ENCODE assay signal across 8 mouse cellular contexts in the genomic region with DNA sequence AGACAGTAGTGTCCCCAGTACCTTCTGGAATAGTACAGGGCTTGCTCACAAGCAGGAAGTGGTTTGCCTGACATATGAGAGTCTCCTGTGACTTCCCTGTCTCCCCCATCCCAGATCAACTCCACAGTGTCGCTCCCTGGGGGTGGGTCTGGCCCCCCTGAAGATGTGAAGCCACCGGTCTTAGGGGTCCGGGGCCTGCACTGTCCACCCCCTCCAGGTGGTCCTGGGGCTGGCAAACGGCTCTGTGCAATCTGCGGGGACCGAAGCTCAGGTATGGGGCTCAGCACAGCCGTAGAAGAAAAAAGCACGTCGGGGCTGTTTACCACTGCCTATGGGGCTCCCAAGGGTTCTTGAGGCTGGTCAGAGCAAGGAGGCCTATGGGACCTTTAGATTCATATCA. TPM values are rescaled to one million over a fixed set of nuclear protein-coding genes. Genes with fewer than 3 reads are reported as not detected.
DNase-seq lines count a peak whose midpoint lies in the region; ATAC-seq and TF ChIP-seq lines count a peak whose summit lies in the region.

No protein-coding gene starts in this region.

- peaks cover 25% of the 10 kb centered on the region for H3K36me3 ChIP-seq in neural tube, embryonic 11.5 days (ENCODE audit: control insufficient read depth, insufficient read depth, low read length)
- peaks cover 57% of the 10 kb centered on the region for H3K36me3 ChIP-seq in heart, postnatal 0 days (replicated peaks; ENCODE audit: control insufficient read depth, insufficient read depth, low read length)
- H3K36me3 ChIP-seq in midbrain, embryonic 15.5 days (replicated peaks) = peaks cover 32% of the 10 kb centered on the region
- peaks cover 23% of the 10 kb centered on the region for H3K36me3 ChIP-seq in lung, postnatal 0 days (ENCODE audit: insufficient read depth, low read length)

- 93% methylated on average over 9 of the region's 9 CpGs for WGBS in neural tube, embryonic 11.5 days
- WGBS in heart, postnatal 0 days = 91% methylated on average over 9 of the region's 9 CpGs
- 93% methylated on average over 9 of the region's 9 CpGs for WGBS in midbrain, embryonic 15.5 days
- 91% methylated on average over 9 of the region's 9 CpGs for WGBS in lung, postnatal 0 days

- intact Hi-C loops in gastrocnemius, adult 2 months (cut with DNase I) = loop anchor here (5.0 kb wide), 1 partner anchor 89 kb away; a partner anchor contains a TSS

- H3K4me2 ChIP-seq in neural tube, embryonic 11.5 days (ENCODE audit: low read depth) = no peak overlapping the region
- H3K4me2 ChIP-seq in heart, postnatal 0 days (ENCODE audit: low read depth, low read length) = no peak overlapping the region
- H3K4me2 ChIP-seq in midbrain, embryonic 15.5 days = peak overlapping the region; percentile 80
- no peak overlapping the region; the same call in 1 of the 2 replicates for H3K4me2 ChIP-seq in lung, postnatal 0 days (replicated peaks; ENCODE audit: low read depth, low read length)

- ATAC-seq in neural tube, embryonic 11.5 days (ENCODE audit: insufficient read depth, low FRiP score, low TSS enrichment) = no peak
- ATAC-seq in heart, postnatal 0 days (ENCODE audit: insufficient read depth, low read depth) = no peak
- no peak for ATAC-seq in midbrain, embryonic 15.5 days (replicated peaks)
- ATAC-seq in lung, postnatal 0 days = no peak

- TF ChIP-seq EP300 in heart, postnatal 0 days (IDR thresholded peaks at IDR 0.05; ENCODE audit: low read depth) = no peak
- TF ChIP-seq EP300 in lung, postnatal 0 days (IDR thresholded peaks at IDR 0.05) = no peak

- no peaks in the 10 kb centered on the region for H3K27me3 ChIP-seq in neural tube, embryonic 11.5 days (ENCODE audit: control insufficient read depth, insufficient read depth, low read length)
- 0 out of 2 replicates have a peak, but pooled peaks cover 3% of the 10 kb centered on the region for H3K27me3 ChIP-seq in heart, postnatal 0 days (ENCODE audit: control insufficient read depth, insufficient read depth, low read length)
- no peaks in the 10 kb centered on the region for H3K27me3 ChIP-seq in midbrain, embryonic 15.5 days (replicated peaks)
- H3K27me3 ChIP-seq in lung, postnatal 0 days (replicated peaks; ENCODE audit: insufficient read depth, low read length) = no peaks in the 10 kb centered on the region

- H3K9me3 ChIP-seq in neural tube, embryonic 11.5 days (ENCODE audit: control insufficient read depth, low read length) = no peaks in the 10 kb centered on the region; the same call in 1 of the 2 replicates
- H3K9me3 ChIP-seq in heart, postnatal 0 days (replicated peaks; ENCODE audit: control insufficient read depth, low read length) = no peaks in the 10 kb centered on the region
- no peaks in the 10 kb centered on the region for H3K9me3 ChIP-seq in midbrain, embryonic 15.5 days
- no peaks in the 10 kb centered on the region for H3K9me3 ChIP-seq in lung, postnatal 0 days (ENCODE audit: low read length)

- TF ChIP-seq CTCF in gastrocnemius, adult 2 months (IDR thresholded peaks at IDR 0.05) = no peak
- no peak for TF ChIP-seq CTCF in heart, postnatal 0 days (IDR thresholded peaks at IDR 0.05; ENCODE audit: low read depth)
- TF ChIP-seq CTCF in lung, postnatal 0 days (IDR thresholded peaks at IDR 0.05) = no peak

- peak overlapping the region; percentile 100 for H3K27ac ChIP-seq in gastrocnemius, adult 2 months
- H3K27ac ChIP-seq in neural tube, embryonic 11.5 days (ENCODE audit: low read depth, low read length) = no peak overlapping the region
- H3K27ac ChIP-seq in heart, postnatal 0 days (ENCODE audit: low read depth) = peak overlapping the region; percentile 43
- H3K27ac ChIP-seq in midbrain, embryonic 15.5 days = no peak overlapping the region
- no peak overlapping the region for H3K27ac ChIP-seq in lung, postnatal 0 days (ENCODE audit: low read length)

- H3K4me1 ChIP-seq in neural tube, embryonic 11.5 days (ENCODE audit: control insufficient read depth, insufficient read depth, low read length) = peaks cover 33% of the 10 kb centered on the region
- peaks cover 23% of the 10 kb centered on the region for H3K4me1 ChIP-seq in heart, postnatal 0 days (ENCODE audit: control insufficient read depth, insufficient read depth)
- H3K4me1 ChIP-seq in midbrain, embryonic 15.5 days = peaks cover 50% of the 10 kb centered on the region
- peaks cover 31% of the 10 kb centered on the region for H3K4me1 ChIP-seq in lung, postnatal 0 days (ENCODE audit: insufficient read depth, low read depth, low read length)

- DNase-seq in gastrocnemius, adult 2 months = no peak
- no peak for DNase-seq in gastrocnemius, adult 18-20 months (ENCODE audit: low spot score)
- DNase-seq in neural tube, embryonic 11.5 days (ENCODE audit: low spot score) = peak; percentile 6
- no peak for DNase-seq in neural tube, embryonic 10.5 days (ENCODE audit: extremely low spot score, low spot score)
- DNase-seq in heart, postnatal 0 days (ENCODE audit: low spot score) = no peak
- no peak for DNase-seq in spleen, postnatal 14 days (ENCODE audit: low spot score in 2 of 2)
- DNase-seq in lung, postnatal 0 days (ENCODE audit: low spot score) = no peak

- H3K4me3 ChIP-seq in gastrocnemius, adult 2 months = peak overlapping the region; percentile 78
- H3K4me3 ChIP-seq in neural tube, embryonic 11.5 days (ENCODE audit: low read depth, low read length) = no peak overlapping the region
- H3K4me3 ChIP-seq in heart, postnatal 0 days (ENCODE audit: low read depth, low read length) = no peak overlapping the region
- H3K4me3 ChIP-seq in midbrain, embryonic 15.5 days = peak overlapping the region; percentile 71; the same call in 1 of the 2 replicates
- no peak overlapping the region for H3K4me3 ChIP-seq in lung, postnatal 0 days (ENCODE audit: low read depth, low read length)

- no peak overlapping the region for H3K9ac ChIP-seq in neural tube, embryonic 11.5 days (ENCODE audit: low read length)
- no peak overlapping the region for H3K9ac ChIP-seq in heart, postnatal 0 days (replicated peaks; ENCODE audit: low read depth, low read length)
- H3K9ac ChIP-seq in midbrain, embryonic 15.5 days = no peak overlapping the region
- H3K9ac ChIP-seq in lung, postnatal 0 days (replicated peaks; ENCODE audit: low read depth) = no peak overlapping the region

RNA-seq across cellular contexts. Expression of a gene that starts 1.8 kb away (rescaled TPM):
- total RNA-seq in gastrocnemius, adult 2 months (2021) = 10 to 100 TPM; 40.5 to 41.7 TPM
- 10 to 100 TPM; 34.9 to 37.0 TPM for total RNA-seq in gastrocnemius, adult 18-20 months (2021)
- polyA plus RNA-seq in neural tube, embryonic 11.5 days (2014; fragmentation: Nextera tagmentation; extraction: Ambion mirVana) = 25.1 and 27.1 TPM in 2 replicates
- total RNA-seq in heart, postnatal 0 days (2014; rRNA removed; ENCODE audit: low replicate concordance) = 29.4 and 36.6 TPM in 2 replicates
- polyA plus RNA-seq in heart, postnatal 0 days (2015; fragmentation: Nextera tagmentation; extraction: Ambion mirVana) = 28.4 and 31.2 TPM in 2 replicates
- polyA plus RNA-seq in midbrain, embryonic 15.5 days (2015; fragmentation: Nextera tagmentation; extraction: Ambion mirVana) = 64.7 and 65.5 TPM in 2 replicates
- polyA plus RNA-seq in lung, postnatal 0 days (2015; fragmentation: Nextera tagmentation; extraction: Ambion mirVana) = 35.0 and 35.7 TPM in 2 replicates

RNA-seq across cellular contexts. Expression of a gene that starts 2.0 kb away (rescaled TPM):
- total RNA-seq in gastrocnemius, adult 2 months (2021) = 10 to 100 TPM; 44.6 to 49.5 TPM
- 10 to 100 TPM; 41.0 to 50.2 TPM for total RNA-seq in gastrocnemius, adult 18-20 months (2021)
- polyA plus RNA-seq in neural tube, embryonic 11.5 days (2014; fragmentation: Nextera tagmentation; extraction: Ambion mirVana) = 89.7 and 108 TPM in 2 replicates
- 88.7 and 97.2 TPM in 2 replicates for total RNA-seq in heart, postnatal 0 days (2014; rRNA removed; ENCODE audit: low replicate concordance)
- polyA plus RNA-seq in heart, postnatal 0 days (2015; fragmentation: Nextera tagmentation; extraction: Ambion mirVana) = 79.7 and 85.4 TPM in 2 replicates
- polyA plus RNA-seq in midbrain, embryonic 15.5 days (2015; fragmentation: Nextera tagmentation; extraction: Ambion mirVana) = 178 and 184 TPM in 2 replicates
- polyA plus RNA-seq in lung, postnatal 0 days (2015; fragmentation: Nextera tagmentation; extraction: Ambion mirVana) = 130 and 131 TPM in 2 replicates

RNA-seq across cellular contexts. Expression of a gene that starts 5.6 kb away (rescaled TPM):
- total RNA-seq in gastrocnemius, adult 2 months (2021) = 10 to 100 TPM; 69.9 to 82.3 TPM
- total RNA-seq in gastrocnemius, adult 18-20 months (2021) = 10 to 100 TPM; 80.3 to 82.1 TPM
- polyA plus RNA-seq in neural tube, embryonic 11.5 days (2014; fragmentation: Nextera tagmentation; extraction: Ambion mirVana) = 48.1 and 52.7 TPM in 2 replicates
- total RNA-seq in heart, postnatal 0 days (2014; rRNA removed; ENCODE audit: low replicate concordance) = 80.6 and 101 TPM in 2 replicates
- polyA plus RNA-seq in heart, postnatal 0 days (2015; fragmentation: Nextera tagmentation; extraction: Ambion mirVana) = 58.5 and 64.6 TPM in 2 replicates
- polyA plus RNA-seq in midbrain, embryonic 15.5 days (2015; fragmentation: Nextera tagmentation; extraction: Ambion mirVana) = 65.6 and 74.1 TPM in 2 replicates
- polyA plus RNA-seq in lung, postnatal 0 days (2015; fragmentation: Nextera tagmentation; extraction: Ambion mirVana) = 57.9 and 59.8 TPM in 2 replicates

RNA-seq across cellular contexts. Expression of a gene that starts 5.8 kb away (rescaled TPM):
- 1 to 10 TPM; 3.0 to 9.6 TPM for total RNA-seq in gastrocnemius, adult 2 months (2021)
- 1 to 10 TPM; 2.9 TPM for total RNA-seq in gastrocnemius, adult 18-20 months (2021)
- polyA plus RNA-seq in neural tube, embryonic 11.5 days (2014; fragmentation: Nextera tagmentation; extraction: Ambion mirVana) = 1.5 and 2.9 TPM in 2 replicates
- 1.4 and 1.9 TPM in 2 replicates for total RNA-seq in heart, postnatal 0 days (2014; rRNA removed; ENCODE audit: low replicate concordance)
- polyA plus RNA-seq in heart, postnatal 0 days (2015; fragmentation: Nextera tagmentation; extraction: Ambion mirVana) = 0.25 and 0.29 TPM in 2 replicates
- polyA plus RNA-seq in midbrain, embryonic 15.5 days (2015; fragmentation: Nextera tagmentation; extraction: Ambion mirVana) = 3.2 and 4.8 TPM in 2 replicates
- polyA plus RNA-seq in lung, postnatal 0 days (2015; fragmentation: Nextera tagmentation; extraction: Ambion mirVana) = 0.25 and 0.44 TPM in 2 replicates

RNA-seq across cellular contexts. Expression of a gene that starts 9.0 kb away (rescaled TPM):
- 10 to 100 TPM; 11.6 to 12.8 TPM for total RNA-seq in gastrocnemius, adult 2 months (2021)
- total RNA-seq in gastrocnemius, adult 18-20 months (2021) = 10 to 100 TPM; 12.5 to 13.5 TPM
- polyA plus RNA-seq in neural tube, embryonic 11.5 days (2014; fragmentation: Nextera tagmentation; extraction: Ambion mirVana) = 5.2 and 8.4 TPM in 2 replicates
- total RNA-seq in heart, postnatal 0 days (2014; rRNA removed; ENCODE audit: low replicate concordance) = 22.5 and 48.5 TPM in 2 replicates
- polyA plus RNA-seq in heart, postnatal 0 days (2015; fragmentation: Nextera tagmentation; extraction: Ambion mirVana) = 10.3 and 11.9 TPM in 2 replicates
- polyA plus RNA-seq in midbrain, embryonic 15.5 days (2015; fragmentation: Nextera tagmentation; extraction: Ambion mirVana) = 22.8 and 26.3 TPM in 2 replicates
- 18.8 and 19.1 TPM in 2 replicates for polyA plus RNA-seq in lung, postnatal 0 days (2015; fragmentation: Nextera tagmentation; extraction: Ambion mirVana)

Comparison
In these comparisons a context has a peak if more than half of its experiments do, and no peak if none do; other contexts are left out.
1. H3K27ac ChIP-seq: peak in gastrocnemius, adult 2 months (single experiment) and heart, postnatal 0 days (single experiment); none in neural tube, embryonic 11.5 days (single experiment), midbrain, embryonic 15.5 days (single experiment) and lung, postnatal 0 days (single experiment).
2. H3K4me3 ChIP-seq: peak in gastrocnemius, adult 2 months (single experiment) and midbrain, embryonic 15.5 days (single experiment); none in neural tube, embryonic 11.5 days (single experiment), heart, postnatal 0 days (single experiment) and lung, postnatal 0 days (single experiment).